Mouse (Mus musculus) kidney, postnatal 0 days (tissue): ENCODE measurements around the gene Nlk. TPM values are rescaled to one million over a fixed set of nuclear protein-coding genes. Genes with fewer than 3 reads are reported as not detected.
"Not testable (repeated sequence)": the region's sequence is repeated elsewhere in the genome, so short reads cannot be mapped to it uniquely, and the experiment has no call there.

Experiments
- ATAC-seq: fragments of 200-750 bp; cut with Nextera tagmentation; replicated peaks from 2 replicates; pipeline ENCODE4 v1.8.0; 2017; ENCODE audit warnings: low read depth, moderate number of reproducible peaks, moderate TSS enrichment, moderate library complexity; ENCODE audit not compliant: low FRiP score
- DNase-seq: peaks from one replicate; pipeline ENCODE4 v3.0.0-alpha.2; 2016; ENCODE audit warnings: low spot score
- H3K27ac ChIP-seq: fragments of 300-500 bp; sonication (generic); 2 replicates; pipeline ENCODE4 v1.5.1; 2014; ENCODE audit warnings: mild to moderate bottlenecking
- H3K27me3 ChIP-seq: fragments of 300-500 bp; sonication (generic); 2 replicates; pipeline ENCODE4 v1.6.1; 2014; ENCODE audit warnings: low read length, mixed read lengths; ENCODE audit not compliant: insufficient read depth
- H3K36me3 ChIP-seq: fragments of 300-500 bp; sonication (generic); 2 replicates; pipeline ENCODE4 v1.6.1; 2014; ENCODE audit warnings: low read length, mixed read lengths; ENCODE audit not compliant: insufficient read depth
- H3K4me1 ChIP-seq: fragments of 300-500 bp; sonication (generic); replicated peaks from 2 replicates; pipeline ENCODE4 v1.6.1; 2014; ENCODE audit warnings: antibody characterized with exemption, low read length, mixed read lengths; ENCODE audit not compliant: insufficient read depth
- H3K4me2 ChIP-seq: fragments of 300-500 bp; sonication (generic); 2 replicates; pipeline ENCODE4 v1.6.1; 2014; ENCODE audit warnings: mild to moderate bottlenecking, low read length, moderate library complexity, mixed read lengths
- H3K4me3 ChIP-seq: fragments of 300-500 bp; sonication (generic); replicated peaks from 2 replicates; pipeline ENCODE4 v1.5.1; 2014; ENCODE audit warnings: low read depth, low read length
- H3K9ac ChIP-seq: fragments of 300-500 bp; sonication (generic); 2 replicates; pipeline ENCODE4 v1.6.1; 2014; ENCODE audit warnings: low read depth, low read length
- H3K9me3 ChIP-seq: fragments of 300-500 bp; sonication (generic); replicated peaks from 2 replicates; pipeline ENCODE4 v1.6.1; 2016; ENCODE audit warnings: low read length, inconsistent platforms, mixed read lengths
- CTCF ChIP-seq: IDR thresholded peaks from 2 replicates; pipeline ENCODE4 v1.5.1; 2016; ENCODE audit warnings: antibody characterized with exemption, low read depth, mild to moderate bottlenecking, moderate library complexity
- WGBS: fragments of 180-500 bp; shearing (Covaris S2); extraction: QIAGEN DNeasy Blood & Tissue Kit; methylation state at CpG from one replicate; pipeline ENCODE4 v1.1.7; 2014; 5-methylcytosine and 5-hydroxymethylcytosine counted together
- polyA plus RNA-seq: library from polyadenylated mRNA; unstranded; fragments of >200 nt; fragmentation: Nextera tagmentation; extraction: Ambion mirVana; gene quantifications from 2 replicates; pipeline ENCODE4 v1.2.1, GENCODE M21; 2015

Nlk gene
- polyA plus RNA-seq, 1 experiment from 2014 or later, result 20.8 TPM

DNA sequence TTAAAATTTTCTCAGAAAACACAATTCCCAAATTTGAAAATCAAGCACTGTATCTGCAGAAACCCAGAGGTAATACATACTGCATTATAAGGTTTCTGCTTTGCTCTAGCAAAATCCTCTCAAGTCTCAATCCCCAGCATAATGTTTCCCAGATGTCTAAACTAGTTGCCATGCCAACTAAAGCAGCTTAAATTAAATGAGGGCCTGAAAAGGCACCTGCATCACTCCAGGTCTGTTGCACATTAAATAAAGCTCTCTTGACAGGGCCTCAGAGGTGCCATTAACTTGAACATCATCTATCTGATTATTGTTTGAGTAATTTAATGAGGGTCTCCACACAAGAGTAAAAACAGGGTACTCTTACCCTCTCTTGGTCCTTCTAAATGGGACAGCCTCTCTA lies 100.4 kb downstream of the Nlk start:
- no peak for TF ChIP-seq CTCF
- no peak overlapping the region for H3K9ac ChIP-seq
- no peak for DNase-seq

DNA sequence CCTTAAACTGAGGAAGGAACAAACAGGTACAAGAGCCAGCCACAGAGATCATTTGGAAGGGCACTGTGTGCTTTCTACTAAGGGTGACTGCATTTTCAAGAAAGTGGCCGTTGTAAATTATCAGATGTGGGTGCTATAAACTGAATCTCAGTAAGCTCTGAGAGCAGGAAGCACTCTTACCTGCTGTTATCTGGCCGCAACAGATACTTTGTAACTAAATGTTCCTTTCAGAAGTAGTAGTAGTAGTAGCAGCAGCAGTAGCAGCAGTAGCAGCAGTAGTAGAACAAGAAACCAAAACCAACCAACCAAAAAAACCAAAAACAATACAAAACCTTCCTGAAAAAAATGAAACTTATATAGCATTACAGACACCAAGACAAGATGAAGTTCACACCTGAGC lies 101.4 kb downstream of the Nlk start:
- H3K27ac ChIP-seq, result no peak overlapping the region
- H3K4me2 ChIP-seq, result no peak overlapping the region
- no peak overlapping the region for H3K4me3 ChIP-seq
- 78% methylated on average over 2 of the region's 2 CpGs for WGBS
- no peaks in the 10 kb centered on the region for H3K9me3 ChIP-seq
- no peaks in the 10 kb centered on the region for H3K27me3 ChIP-seq
- no peak for TF ChIP-seq CTCF
- DNase-seq (no peak), ATAC-seq (no peak)
- no peak overlapping the region for H3K9ac ChIP-seq
- H3K4me1 ChIP-seq, result no peaks in the 10 kb centered on the region
- H3K36me3 ChIP-seq, result peaks cover 6% of the 10 kb centered on the region; the same call in 1 of the 2 replicates

More for the DNA sequence above, 100.4 kb downstream of the Nlk start:
- H3K27ac ChIP-seq, result no peak overlapping the region
- H3K4me3 ChIP-seq, result no peak overlapping the region
- H3K27me3 ChIP-seq, result no peaks in the 10 kb centered on the region
- H3K9me3 ChIP-seq, result no peaks in the 10 kb centered on the region
- no peak overlapping the region for H3K4me2 ChIP-seq
- no peak for ATAC-seq
- peaks cover 6% of the 10 kb centered on the region; the same call in 1 of the 2 replicates for H3K36me3 ChIP-seq
- no peaks in the 10 kb centered on the region for H3K4me1 ChIP-seq

DNA sequence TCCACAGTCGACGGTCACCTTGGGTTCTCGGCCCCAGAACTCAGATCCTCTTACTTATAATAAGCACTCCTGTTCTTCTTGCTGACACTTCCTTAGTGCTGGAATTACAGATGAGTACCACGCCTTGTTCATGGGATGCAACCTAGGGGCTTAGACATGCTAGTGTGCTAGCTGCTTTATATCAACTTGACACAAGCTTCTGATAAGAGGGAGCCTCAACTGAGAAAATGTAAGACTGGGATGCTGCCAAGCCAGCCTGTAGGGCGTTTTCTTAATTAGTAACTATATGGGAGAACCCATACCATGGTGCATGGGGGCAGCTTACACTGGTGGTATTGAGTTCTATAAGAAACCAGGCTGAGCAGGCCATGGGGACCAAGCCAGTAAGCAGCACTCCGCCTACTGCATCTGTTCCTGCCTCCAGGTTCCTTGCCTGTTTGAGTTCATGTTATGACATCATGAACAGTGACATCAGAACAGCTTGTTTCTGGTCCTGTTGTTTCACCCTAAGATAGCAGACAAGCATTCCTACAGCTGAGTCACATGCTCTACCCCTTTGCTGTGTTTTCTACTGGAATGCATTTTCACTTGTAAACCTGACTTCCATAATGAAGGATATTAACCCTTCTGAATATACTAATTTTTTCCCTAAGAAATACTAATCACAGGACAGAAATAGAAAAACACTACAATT lies 102.8 kb downstream of the Nlk start:
- H3K36me3 ChIP-seq, result peaks cover 6% of the 10 kb centered on the region; the same call in 1 of the 2 replicates
- DNase-seq (no peak), ATAC-seq (no peak)
- no peak overlapping the region for H3K4me3 ChIP-seq
- TF ChIP-seq CTCF, result no peak
- H3K4me2 ChIP-seq, result no peak overlapping the region
- no peak overlapping the region for H3K27ac ChIP-seq
- H3K9ac ChIP-seq, result no peak overlapping the region
- no peaks in the 10 kb centered on the region for H3K9me3 ChIP-seq
- WGBS, result 85% methylated on average over 6 of the region's 6 CpGs
- H3K4me1 ChIP-seq, result no peaks in the 10 kb centered on the region
- H3K27me3 ChIP-seq, result no peaks in the 10 kb centered on the region

DNA sequence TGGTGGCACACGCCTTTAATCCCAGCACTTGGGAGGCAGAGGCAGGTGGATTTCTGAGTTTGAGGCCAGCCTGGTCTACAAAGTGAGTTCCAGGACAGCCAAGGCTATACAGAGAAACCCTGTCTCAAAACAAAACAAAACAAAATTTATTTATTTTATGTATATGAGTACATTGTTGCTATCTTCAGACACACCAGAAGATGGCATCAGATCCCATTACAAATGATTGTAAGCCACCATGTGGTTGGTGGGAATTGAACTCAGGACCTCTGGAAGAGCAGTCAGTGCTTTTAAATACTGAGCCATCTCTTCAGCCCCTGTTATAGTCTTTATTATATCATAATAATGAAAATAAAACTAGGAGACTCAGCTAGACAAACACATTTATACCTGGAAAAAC lies 109.5 kb downstream of the Nlk start:
- not testable (repeated sequence) for ATAC-seq, H3K27ac ChIP-seq, H3K27me3 ChIP-seq, H3K4me3 ChIP-seq, H3K4me2 ChIP-seq, H3K9me3 ChIP-seq, H3K4me1 ChIP-seq, DNase-seq, H3K9ac ChIP-seq
- 94% methylated on average over 1 of the region's 1 CpGs for WGBS
- H3K36me3 ChIP-seq, result peaks cover 19% of the 10 kb centered on the region; the same call in 1 of the 2 replicates
- peak; percentile 34 for TF ChIP-seq CTCF

DNA sequence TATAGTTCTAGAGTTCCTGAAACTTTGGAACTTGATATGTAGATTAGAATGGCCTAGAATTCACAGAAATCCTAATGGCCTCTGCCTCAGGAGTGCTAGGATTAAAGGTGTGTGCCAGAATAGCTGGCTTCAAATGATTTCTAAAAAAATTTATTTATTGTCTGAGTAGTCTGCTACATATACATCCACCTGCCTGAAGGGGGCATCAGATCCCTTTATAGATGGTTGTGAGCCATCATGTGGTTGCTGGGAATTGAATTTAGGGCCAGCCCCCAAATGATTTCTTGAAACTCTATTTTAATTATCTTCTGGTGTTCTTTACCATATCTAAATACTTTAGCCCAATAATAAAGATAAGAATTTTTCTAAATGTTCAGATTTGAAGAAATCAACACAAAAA lies 111.1 kb downstream of the Nlk start:
- ATAC-seq (no peak), DNase-seq (no peak)
- Histone ChIP-seq H3K27me3 (no peaks in the 10 kb centered on the region), H3K9me3 (no peaks in the 10 kb centered on the region), H3K9ac (no peak overlapping the region), H3K36me3 (peaks cover 25% of the 10 kb centered on the region; the same call in 1 of the 2 replicates), H3K4me1 (no peaks in the 10 kb centered on the region), H3K4me3 (no peak overlapping the region), H3K27ac (no peak overlapping the region), H3K4me2 (no peak overlapping the region)
- peak; percentile 45 for TF ChIP-seq CTCF

DNA sequence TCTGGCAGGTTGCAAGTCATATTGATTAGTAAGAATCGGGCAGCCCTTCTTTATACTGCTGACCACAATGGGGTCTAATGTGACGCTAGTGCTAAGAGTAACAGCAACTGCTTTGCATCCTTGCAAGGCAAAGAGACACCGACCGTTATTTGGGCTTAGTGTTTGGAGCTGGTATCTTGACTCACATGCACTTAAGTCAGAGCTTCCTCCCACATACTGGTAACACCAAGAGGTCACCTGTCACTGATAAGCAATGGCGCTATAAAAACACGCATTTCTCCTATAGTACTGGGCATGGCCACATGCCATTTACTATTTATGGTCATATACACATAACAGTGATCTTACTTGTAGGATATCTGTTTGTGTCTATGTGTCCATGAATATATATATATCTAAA lies 114.3 kb downstream of the Nlk start:
- 73% methylated on average over 6 of the region's 6 CpGs for WGBS
- ATAC-seq (no peak), DNase-seq (no peak)
- H3K27me3 ChIP-seq, result no peaks in the 10 kb centered on the region
- H3K4me3 ChIP-seq, result no peak overlapping the region
- H3K4me2 ChIP-seq, result no peak overlapping the region
- no peak for TF ChIP-seq CTCF
- no peak overlapping the region for H3K9ac ChIP-seq
- H3K9me3 ChIP-seq, result no peaks in the 10 kb centered on the region
- H3K4me1 ChIP-seq, result no peaks in the 10 kb centered on the region
- no peak overlapping the region for H3K27ac ChIP-seq
- H3K36me3 ChIP-seq, result peaks cover 32% of the 10 kb centered on the region; the same call in 1 of the 2 replicates

DNA sequence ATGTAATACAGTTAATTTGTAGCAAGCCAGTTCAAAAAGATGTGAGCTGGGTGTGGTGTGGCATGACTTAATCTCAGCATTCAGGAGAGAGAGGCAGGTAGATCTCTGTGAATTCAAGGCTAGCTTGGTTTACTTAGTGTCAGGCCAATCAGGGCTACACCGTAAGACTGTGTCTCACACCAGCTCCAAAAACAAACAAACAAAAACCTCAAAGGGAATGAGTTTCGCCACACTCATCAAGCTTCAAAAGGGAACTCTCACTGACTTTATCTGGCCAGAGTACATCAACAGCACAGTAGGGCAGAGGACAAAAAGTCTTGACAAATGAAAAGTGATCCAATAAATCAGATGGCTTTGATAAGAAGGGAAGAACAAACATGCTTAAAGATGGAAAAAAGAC lies 122.2 kb downstream of the Nlk start:
- DNase-seq, result no peak
- Histone ChIP-seq H3K36me3 (peaks cover 10% of the 10 kb centered on the region; the same call in 1 of the 2 replicates), H3K4me1 (no peaks in the 10 kb centered on the region), H3K9me3 (no peaks in the 10 kb centered on the region), H3K9ac (no peak overlapping the region), H3K4me2 (no peak overlapping the region), H3K27ac (no peak overlapping the region), H3K4me3 (no peak overlapping the region), H3K27me3 (no peaks in the 10 kb centered on the region)
- no peak for TF ChIP-seq CTCF
- 39% methylated on average over 2 of the region's 2 CpGs for WGBS
- ATAC-seq, result no peak
